Mouse (Mus musculus) neural tube, embryonic 11.5 days (tissue): ENCODE data around the gene Sh3bgrl. TPM values are rescaled to one million over a fixed set of nuclear protein-coding genes. Genes with fewer than 3 reads are reported as not detected.

ENCODE experiments used
- ATAC-seq: fragments of 200-750 bp; cut with Nextera tagmentation; 2 replicates; pipeline ENCODE4 v1.8.0; 2017; ENCODE audit warnings: moderate number of reproducible peaks, mild to moderate bottlenecking, moderate TSS enrichment, moderate library complexity; ENCODE audit not compliant: insufficient read depth, low FRiP score, low TSS enrichment
- DNase-seq: peaks from one replicate; pipeline ENCODE4 v3.0.0-alpha.2; 2015; ENCODE audit warnings: low spot score
- H3K27ac ChIP-seq: fragments of 300-500 bp; sonication (generic); 2 replicates; pipeline ENCODE4 v1.5.1; 2014; ENCODE audit warnings: low read depth, mild to moderate bottlenecking, low read length
- H3K27me3 ChIP-seq: fragments of 300-500 bp; sonication (generic); 2 replicates; pipeline ENCODE4 v1.6.1; 2014; ENCODE audit warnings: mild to moderate bottlenecking, low read length, mixed read lengths; ENCODE audit not compliant: control insufficient read depth, insufficient read depth
- H3K36me3 ChIP-seq: fragments of 300-500 bp; sonication (generic); 2 replicates; pipeline ENCODE4 v1.6.1; 2014; ENCODE audit warnings: mild to moderate bottlenecking, low read length, moderate library complexity, mixed read lengths; ENCODE audit not compliant: control insufficient read depth, insufficient read depth
- H3K4me1 ChIP-seq: fragments of 300-500 bp; sonication (generic); 2 replicates; pipeline ENCODE4 v1.6.1; 2014; ENCODE audit warnings: low read length, mixed read lengths; ENCODE audit not compliant: control insufficient read depth, insufficient read depth
- H3K4me2 ChIP-seq: fragments of 300-500 bp; sonication (generic); 2 replicates; pipeline ENCODE4 v1.6.1; 2014; ENCODE audit warnings: low read depth, mild to moderate bottlenecking, moderate library complexity
- H3K4me3 ChIP-seq: fragments of 300-500 bp; sonication (generic); 2 replicates; pipeline ENCODE4 v1.5.1; 2014; ENCODE audit warnings: low read depth, low read length
- H3K9ac ChIP-seq: fragments of 300-500 bp; sonication (generic); 2 replicates; pipeline ENCODE4 v1.6.1; 2014; ENCODE audit warnings: mild to moderate bottlenecking, low read length
- H3K9me3 ChIP-seq: fragments of 300-500 bp; sonication (generic); 2 replicates; pipeline ENCODE4 v1.6.1; 2016; ENCODE audit warnings: low read length; ENCODE audit not compliant: control insufficient read depth
- WGBS: fragments of 180-500 bp; shearing (Covaris S2); extraction: QIAGEN DNeasy Blood & Tissue Kit; methylation state at CpG from one replicate; pipeline ENCODE4 v1.1.7; 2014; 5-methylcytosine and 5-hydroxymethylcytosine counted together
- polyA plus RNA-seq: library from polyadenylated mRNA; unstranded; fragments of >200 nt; fragmentation: Nextera tagmentation; extraction: Ambion mirVana; gene quantifications from 2 replicates; pipeline ENCODE4 v1.2.1, GENCODE M21; 2014

Gene Sh3bgrl
- polyA plus RNA-seq, 1 experiment from 2014 or later = 138 TPM

DNA sequence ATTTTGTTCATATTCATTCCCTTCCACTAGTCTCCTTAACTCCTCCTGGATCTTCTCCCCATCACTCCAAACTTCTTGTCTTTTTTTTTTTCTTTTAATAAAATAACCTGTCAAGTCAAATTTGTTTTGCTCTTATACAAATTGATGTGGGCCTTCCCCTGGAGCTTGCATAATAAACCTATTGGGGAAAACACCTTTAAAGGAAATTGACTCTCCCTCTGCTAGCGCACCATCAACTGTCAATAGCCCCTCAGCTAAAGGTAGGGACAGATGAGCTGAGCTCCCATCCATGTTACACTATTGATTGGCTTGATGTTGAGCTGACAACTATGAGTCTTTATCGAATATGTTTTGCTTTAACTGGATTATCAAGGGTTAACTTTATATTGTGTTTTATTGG, 5.3 kb downstream of the Sh3bgrl start:
- ATAC-seq (no peak), DNase-seq (no peak)
- H3K9me3 ChIP-seq = no peaks in the 10 kb centered on the region
- no peaks in the 10 kb centered on the region for H3K36me3 ChIP-seq
- no peaks in the 10 kb centered on the region for H3K4me1 ChIP-seq
- H3K27ac ChIP-seq = no peak overlapping the region
- no peak overlapping the region for H3K9ac ChIP-seq
- no peak overlapping the region for H3K4me3 ChIP-seq
- no peaks in the 10 kb centered on the region for H3K27me3 ChIP-seq
- H3K4me2 ChIP-seq = no peak overlapping the region
- 87% methylated on average over 2 of the region's 2 CpGs for WGBS

DNA sequence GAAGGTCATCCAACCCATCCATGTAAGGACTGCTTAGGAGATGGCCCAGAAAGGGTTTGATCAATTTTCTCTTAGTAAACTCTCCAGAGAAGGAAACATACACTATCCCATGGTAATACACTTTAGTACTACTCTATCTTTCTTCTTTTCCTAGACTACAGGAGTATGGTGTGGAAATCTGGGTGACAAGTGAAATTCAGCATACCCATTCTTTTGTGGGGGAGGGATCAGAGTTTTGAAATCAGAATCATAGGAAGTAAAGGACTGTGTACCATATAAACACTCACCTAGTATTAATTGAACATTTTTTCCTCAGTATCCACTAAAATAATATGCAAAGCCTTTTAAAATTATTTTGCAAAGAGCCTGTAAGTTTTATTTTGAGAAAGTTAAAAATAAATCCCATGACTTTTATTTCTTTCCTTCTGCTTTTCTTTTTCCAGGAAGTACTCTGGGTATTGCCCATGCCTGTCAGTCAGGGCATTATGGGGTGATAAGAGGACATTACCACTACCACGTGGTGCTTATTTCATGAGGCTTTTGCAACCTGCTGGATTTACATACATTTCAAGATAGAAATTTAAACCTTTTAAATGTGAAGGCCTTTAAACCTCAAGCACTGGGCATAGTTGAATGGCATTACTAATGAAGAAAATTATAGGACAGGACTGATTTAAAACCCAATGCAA, 13.1 kb downstream of the Sh3bgrl start:
- no peaks in the 10 kb centered on the region for H3K36me3 ChIP-seq
- no peak overlapping the region for H3K4me3 ChIP-seq
- H3K4me2 ChIP-seq = no peak overlapping the region
- H3K4me1 ChIP-seq = no peaks in the 10 kb centered on the region
- DNase-seq (no peak), ATAC-seq (no peak)
- 37% methylated on average over 1 of the region's 1 CpGs for WGBS
- H3K9ac ChIP-seq = no peak overlapping the region
- no peaks in the 10 kb centered on the region for H3K27me3 ChIP-seq
- no peak overlapping the region for H3K27ac ChIP-seq
- no peaks in the 10 kb centered on the region for H3K9me3 ChIP-seq

DNA sequence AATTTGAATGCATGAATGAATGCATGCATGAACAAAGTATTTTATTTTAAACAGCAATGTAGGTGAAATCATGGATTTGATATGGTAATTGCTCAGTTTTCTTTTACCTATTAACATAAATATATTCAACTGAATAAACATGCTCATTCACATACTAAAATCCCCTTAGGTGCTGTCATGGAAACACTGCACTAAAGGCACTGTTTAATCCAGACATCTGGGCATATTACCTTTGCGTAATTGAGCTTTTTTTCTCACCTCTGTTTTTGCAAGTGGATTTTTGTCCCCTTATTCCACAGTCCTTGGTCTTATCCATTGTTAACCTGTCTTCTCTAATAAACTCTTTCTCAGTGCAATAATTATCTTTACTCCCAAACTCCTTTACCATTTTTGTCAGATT, 17.7 kb downstream of the Sh3bgrl start:
- 89% methylated on average over 1 of the region's 1 CpGs for WGBS
- no peaks in the 10 kb centered on the region for H3K36me3 ChIP-seq
- no peak for DNase-seq
- H3K9me3 ChIP-seq = no peaks in the 10 kb centered on the region
- H3K9ac ChIP-seq = no peak overlapping the region
- no peaks in the 10 kb centered on the region for H3K4me1 ChIP-seq
- H3K4me2 ChIP-seq = no peak overlapping the region
- ATAC-seq = no peak
- H3K4me3 ChIP-seq = no peak overlapping the region
- H3K27ac ChIP-seq = no peak overlapping the region
- H3K27me3 ChIP-seq = no peaks in the 10 kb centered on the region

DNA sequence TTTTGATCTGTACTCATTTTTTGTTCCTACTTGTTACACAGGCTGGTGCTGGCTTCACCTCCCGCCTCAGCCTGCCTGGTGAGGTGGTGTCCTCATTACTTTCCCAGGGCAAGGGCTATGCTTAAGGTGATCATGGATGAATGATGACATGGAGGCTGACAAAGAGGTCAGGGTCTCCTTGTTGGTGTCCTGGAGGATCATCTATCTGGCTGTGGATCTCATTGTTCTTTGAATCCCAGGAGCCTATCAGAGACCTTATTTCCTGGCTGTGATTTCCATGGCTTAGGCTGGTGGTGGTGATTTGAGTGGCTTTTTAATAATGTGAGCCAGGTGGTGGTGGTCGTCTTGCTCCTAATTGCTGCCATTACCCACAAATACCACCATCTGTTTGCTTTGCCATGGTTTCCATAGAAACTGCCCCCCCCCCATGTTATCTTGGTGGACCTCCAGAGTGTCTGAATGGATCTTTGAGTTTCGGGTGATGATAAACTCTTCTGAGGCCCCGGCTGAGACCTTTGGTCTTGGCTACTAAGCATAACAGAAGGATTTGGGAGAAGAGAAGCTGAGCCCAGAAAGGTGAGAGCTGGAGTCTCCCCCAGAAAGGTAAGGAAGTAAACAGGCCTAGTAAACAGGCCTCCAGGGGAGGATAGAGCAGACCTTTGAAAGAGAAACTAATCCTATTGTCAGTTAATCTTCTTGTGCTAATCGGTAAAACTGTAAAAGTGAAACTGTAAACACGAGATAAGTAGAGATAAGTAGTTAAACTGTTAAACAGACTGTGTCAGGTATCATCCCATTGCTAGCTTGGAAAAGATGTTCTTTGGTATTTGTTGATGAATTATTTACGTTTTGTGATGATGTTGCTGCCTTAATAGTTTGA, 18.5 kb downstream of the Sh3bgrl start:
- ATAC-seq (peak; percentile 41; the same call in 1 of the 2 replicates), DNase-seq (peak; percentile 11)
- no peak overlapping the region for H3K27ac ChIP-seq

DNA sequence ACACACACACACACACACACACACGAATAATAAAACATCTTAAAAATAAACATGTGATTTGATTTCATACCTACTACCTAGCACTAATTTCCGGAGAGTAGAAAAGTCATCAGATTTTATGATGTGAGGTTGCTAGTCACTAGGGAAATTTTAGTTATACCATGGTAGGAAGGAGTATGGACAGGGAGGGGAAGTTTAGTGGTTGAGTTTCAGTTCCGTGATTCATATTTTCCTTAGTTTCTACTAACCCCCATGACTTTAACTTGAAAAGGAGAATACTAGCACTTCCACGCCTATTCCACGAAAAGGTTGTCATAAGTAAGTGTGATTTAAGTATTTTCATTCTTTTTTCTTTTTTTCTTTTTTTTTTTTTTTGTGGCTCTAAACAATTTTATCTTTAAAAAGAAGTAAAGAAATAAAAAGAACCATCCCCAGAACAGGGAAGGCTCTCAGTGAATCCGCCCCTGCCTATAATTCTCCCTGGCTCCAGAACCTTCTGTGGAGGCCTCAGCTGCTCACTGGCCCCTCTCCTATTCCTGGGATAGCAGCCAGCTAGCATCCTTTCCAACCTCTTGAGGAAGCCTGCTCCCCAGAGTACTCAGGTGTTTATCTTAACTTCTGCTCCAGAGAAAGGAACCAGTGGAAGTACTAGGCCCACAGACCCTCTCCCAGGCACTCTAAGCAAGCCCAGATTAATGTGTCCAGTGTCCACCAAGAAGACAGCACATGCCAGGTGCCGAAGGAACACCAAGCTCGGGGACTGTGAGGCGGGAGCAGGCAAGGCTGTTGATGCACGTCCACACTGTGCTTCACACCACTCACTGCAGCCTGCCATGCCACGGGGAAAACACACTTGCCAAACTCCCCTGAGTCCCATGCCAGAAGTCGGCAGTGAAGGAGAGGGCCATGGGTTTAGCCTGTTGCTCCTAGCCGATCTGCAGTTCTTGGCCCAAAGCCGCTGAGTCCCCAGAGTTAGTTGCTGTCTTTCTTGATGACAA, 25.0 kb downstream of the Sh3bgrl start:
- Histone ChIP-seq H3K27ac (no peak overlapping the region), H3K4me3 (no peak overlapping the region), H3K27me3 (no peaks in the 10 kb centered on the region), H3K4me1 (no peaks in the 10 kb centered on the region), H3K36me3 (no peaks in the 10 kb centered on the region), H3K9ac (no peak overlapping the region), H3K4me2 (no peak overlapping the region), H3K9me3 (no peaks in the 10 kb centered on the region)
- DNase-seq (no peak), ATAC-seq (no peak)
- 75% methylated on average over 14 of the region's 14 CpGs for whole genome bisulfite sequencing

More for the DNA sequence above, 18.5 kb downstream of the Sh3bgrl start:
- Histone ChIP-seq H3K4me2 (no peak overlapping the region), H3K9me3 (no peaks in the 10 kb centered on the region), H3K27me3 (no peaks in the 10 kb centered on the region), H3K4me1 (no peaks in the 10 kb centered on the region), H3K36me3 (no peaks in the 10 kb centered on the region), H3K9ac (no peak overlapping the region), H3K4me3 (no peak overlapping the region)
- WGBS = 37% methylated on average over 7 of the region's 7 CpGs

DNA sequence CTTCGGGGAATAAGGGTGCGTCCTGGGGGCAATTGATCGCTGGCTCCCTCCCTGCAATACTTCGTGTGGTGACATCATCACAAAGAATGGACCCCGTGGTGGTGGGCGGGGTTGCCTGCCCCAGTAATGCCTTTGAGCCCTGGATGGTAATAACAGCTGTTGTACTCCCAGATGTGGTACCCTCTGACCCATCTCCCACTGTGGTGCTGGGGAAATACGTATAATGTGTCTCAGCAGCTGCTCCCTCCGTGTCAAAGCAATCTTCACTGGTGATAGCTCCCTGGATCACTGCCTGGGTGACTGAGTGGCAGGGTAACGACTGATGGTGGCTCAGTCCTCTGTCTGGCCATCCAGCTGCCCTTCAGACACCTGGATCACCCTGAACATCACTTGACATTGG, 26.0 kb downstream of the Sh3bgrl start:
- Histone ChIP-seq H3K27me3 (no peaks in the 10 kb centered on the region), H3K27ac (no peak overlapping the region), H3K36me3 (no peaks in the 10 kb centered on the region), H3K4me3 (no peak overlapping the region), H3K4me1 (no peaks in the 10 kb centered on the region), H3K4me2 (no peak overlapping the region), H3K9ac (no peak overlapping the region), H3K9me3 (no peaks in the 10 kb centered on the region)
- ATAC-seq (no peak), DNase-seq (peak; percentile 16)
- 22% methylated on average over 9 of the region's 9 CpGs for WGBS

DNA sequence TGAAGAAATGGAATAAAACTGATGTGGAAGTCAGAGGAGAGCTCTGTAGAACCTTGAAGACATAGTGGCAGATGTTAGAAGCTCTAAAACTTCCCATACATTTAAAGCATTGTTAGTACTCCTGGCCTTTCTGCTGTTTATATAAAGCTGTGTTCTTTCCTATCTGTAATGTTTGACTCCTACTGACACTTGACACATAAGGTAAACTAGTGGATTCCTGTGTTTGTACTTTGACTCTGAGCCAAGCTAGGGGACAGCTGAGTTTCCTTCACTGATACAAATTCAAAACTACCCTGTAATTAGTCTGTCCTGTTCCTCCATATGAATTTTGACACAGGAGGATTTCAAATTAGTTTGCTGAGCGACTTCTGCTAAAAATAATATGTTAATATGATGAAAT, 27.5 kb downstream of the Sh3bgrl start:
- Histone ChIP-seq H3K4me2 (no peak overlapping the region), H3K4me3 (no peak overlapping the region), H3K9ac (no peak overlapping the region), H3K4me1 (no peaks in the 10 kb centered on the region), H3K27ac (no peak overlapping the region), H3K27me3 (no peaks in the 10 kb centered on the region), H3K9me3 (no peaks in the 10 kb centered on the region), H3K36me3 (no peaks in the 10 kb centered on the region)
- 63% methylated on average over 1 of the region's 1 CpGs for whole genome bisulfite sequencing
- no peak for DNase-seq
- no peak for ATAC-seq

DNA sequence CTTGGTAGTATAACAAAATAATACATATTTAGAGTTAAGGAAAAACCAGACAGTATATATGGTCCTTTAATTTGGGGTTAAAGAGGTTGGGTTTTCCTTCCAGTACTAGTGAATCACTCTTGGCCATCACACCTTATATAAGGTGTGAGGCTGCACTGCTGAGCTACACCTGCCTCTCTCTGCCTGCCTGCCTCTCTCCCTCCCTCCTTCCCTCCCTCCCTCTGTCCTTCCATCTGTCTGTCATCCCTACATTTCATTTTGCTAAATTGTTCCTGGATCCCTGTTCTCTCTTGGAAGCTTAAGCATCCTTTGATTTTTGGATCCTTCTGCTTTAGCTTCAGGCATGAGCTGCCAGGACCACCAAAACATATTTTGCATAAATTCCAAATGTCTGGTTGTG, 28.6 kb downstream of the Sh3bgrl start:
- DNase-seq (no peak), ATAC-seq (no peak)
- H3K4me1 ChIP-seq = no peaks in the 10 kb centered on the region
- H3K27ac ChIP-seq = no peak overlapping the region
- H3K4me3 ChIP-seq = no peak overlapping the region
- no peak overlapping the region for H3K4me2 ChIP-seq
- H3K36me3 ChIP-seq = no peaks in the 10 kb centered on the region
- no peak overlapping the region for H3K9ac ChIP-seq
- H3K27me3 ChIP-seq = no peaks in the 10 kb centered on the region
- H3K9me3 ChIP-seq = no peaks in the 10 kb centered on the region
